Mouse (Mus musculus) kidney, embryonic 15.5 days (tissue): Measurements from ENCODE around the gene Gnb1. TPM values are rescaled to one million over a fixed set of nuclear protein-coding genes. Genes with fewer than 3 reads are reported as not detected.

Experiments used
- polyA plus RNA-seq: library from polyadenylated mRNA; unstranded; fragments of >200 nt; fragmentation: Nextera tagmentation; extraction: Ambion mirVana; gene quantifications from 2 replicates; pipeline ENCODE4 v1.2.1, GENCODE M21; 2015

Gnb1 gene
- polyA plus RNA-seq, 1 experiment from 2014 or later, result 488 TPM

Other genes with a start within 250 kb of the Gnb1 start
- 66.2 and 68.8 TPM in 2 replicates for gene Faap20, start 241.6 kb upstream of the Gnb1 start, polyA plus RNA-seq
- 14.2 and 16.6 TPM in 2 replicates for gene Prkcz, start 130.0 kb upstream of the Gnb1 start, polyA plus RNA-seq
- gene Gabrd, start 93.2 kb upstream of the Gnb1 start, polyA plus RNA-seq, result not detected in 2 replicates
- gene Cfap74, start 82.2 kb upstream of the Gnb1 start, polyA plus RNA-seq, result 1.8 and 2.3 TPM in 2 replicates
- 1.0 and 1.1 TPM in 2 replicates for gene Tmem52, start 22.2 kb upstream of the Gnb1 start, polyA plus RNA-seq
- 89.0 and 93.6 TPM in 2 replicates for gene Nadk, start 71.0 kb downstream of the Gnb1 start, polyA plus RNA-seq
- gene Slc35e2, start 110.1 kb downstream of the Gnb1 start, polyA plus RNA-seq, result 9.6 and 10.4 TPM in 2 replicates
- 63.4 and 64.8 TPM in 2 replicates for gene Cdk11b, start 133.5 kb downstream of the Gnb1 start, polyA plus RNA-seq
- not detected in 2 replicates for gene Gm10563, start 154.0 kb downstream of the Gnb1 start, polyA plus RNA-seq
- 51.7 and 68.7 TPM in 2 replicates for gene Mmp23, start 162.0 kb downstream of the Gnb1 start, polyA plus RNA-seq
- 25.8 and 30.2 TPM in 2 replicates for gene Mib2, start 177.8 kb downstream of the Gnb1 start, polyA plus RNA-seq
- gene Fndc10, start 203.0 kb downstream of the Gnb1 start, polyA plus RNA-seq, result 4.9 and 5.3 TPM in 2 replicates
- gene Ssu72, start 213.4 kb downstream of the Gnb1 start, polyA plus RNA-seq, result 144 and 145 TPM in 2 replicates
- gene Tmem240, start 243.4 kb downstream of the Gnb1 start, polyA plus RNA-seq, result 0.50 and 1.0 TPM in 2 replicates